Mouse (Mus musculus) midbrain, embryonic 14.5 days (tissue): ENCODE results near the gene Acsl3. TPM values are rescaled to one million over a fixed set of nuclear protein-coding genes. Genes with fewer than 3 reads are reported as not detected.

ENCODE experiments used
- ATAC-seq: fragments of 200-750 bp; cut with Nextera tagmentation; 2 replicates; pipeline ENCODE4 v1.8.0; 2017; ENCODE audit warnings: moderate number of reproducible peaks, moderate library complexity; ENCODE audit not compliant: low FRiP score, low TSS enrichment
- DNase-seq: peaks from one replicate; pipeline ENCODE4 v3.0.0-alpha.2; 2015
- H3K27ac ChIP-seq: fragments of 300-500 bp; sonication (generic); replicated peaks from 2 replicates; pipeline ENCODE4 v1.5.1; 2014; ENCODE audit warnings: mild to moderate bottlenecking, low read depth, low read length, moderate library complexity
- H3K27me3 ChIP-seq: fragments of 300-500 bp; sonication (generic); 2 replicates; pipeline ENCODE4 v1.6.1; 2014; ENCODE audit warnings: low read length, control low read depth, mixed read lengths; ENCODE audit not compliant: control insufficient read depth, insufficient read depth
- H3K36me3 ChIP-seq: fragments of 300-500 bp; sonication (generic); 2 replicates; pipeline ENCODE4 v1.6.1; 2014; ENCODE audit warnings: low read length, control low read depth; ENCODE audit not compliant: control insufficient read depth, insufficient read depth
- H3K4me1 ChIP-seq: fragments of 300-500 bp; sonication (generic); 2 replicates; pipeline ENCODE4 v1.6.1; 2014; ENCODE audit warnings: mild to moderate bottlenecking, antibody characterized with exemption, low read length, control low read depth; ENCODE audit not compliant: control insufficient read depth, insufficient read depth
- H3K4me2 ChIP-seq: fragments of 300-500 bp; sonication (generic); 2 replicates; pipeline ENCODE4 v1.6.1; 2014; ENCODE audit warnings: mild to moderate bottlenecking, low read length, moderate library complexity
- H3K4me3 ChIP-seq: fragments of 300-500 bp; sonication (generic); replicated peaks from 2 replicates; pipeline ENCODE4 v1.5.1; 2014; ENCODE audit warnings: low read depth, low read length
- H3K9ac ChIP-seq: fragments of 300-500 bp; sonication (generic); replicated peaks from 2 replicates; pipeline ENCODE4 v1.6.1; 2014; ENCODE audit warnings: mild to moderate bottlenecking, low read length, moderate library complexity
- H3K9me3 ChIP-seq: fragments of 300-500 bp; sonication (generic); 2 replicates; pipeline ENCODE4 v1.6.1; 2016; ENCODE audit warnings: low read length, control low read depth, mixed read lengths; ENCODE audit not compliant: control insufficient read depth
- WGBS: fragments of 180-500 bp; shearing (Covaris S2); extraction: QIAGEN DNeasy Blood & Tissue Kit; methylation state at CpG from one replicate; pipeline ENCODE4 v1.1.7; 2014; 5-methylcytosine and 5-hydroxymethylcytosine counted together
- polyA plus RNA-seq: library from polyadenylated mRNA; unstranded; fragments of >200 nt; fragmentation: Nextera tagmentation; extraction: Ambion mirVana; gene quantifications from 2 replicates; pipeline ENCODE4 v1.2.1, GENCODE M21; 2014

Gene Acsl3
- polyA plus RNA-seq, 1 experiment from 2014 or later, result 105 TPM

GRCm38 (mm10) chr1:78665954-78666499, 8.4 kb downstream of the Acsl3 start:
- no peaks in the 10 kb centered on the region for H3K9me3 ChIP-seq
- H3K4me3 ChIP-seq, result no peak overlapping the region
- H3K9ac ChIP-seq, result no peak overlapping the region
- H3K4me2 ChIP-seq, result no peak overlapping the region
- peaks cover 6% of the 10 kb centered on the region for H3K4me1 ChIP-seq
- peaks cover 44% of the 10 kb centered on the region for H3K36me3 ChIP-seq
- no peaks in the 10 kb centered on the region for H3K27me3 ChIP-seq
- ATAC-seq, result no peak
- no peak for DNase-seq
- 98% methylated on average over 9 of the region's 9 CpGs for WGBS
- H3K27ac ChIP-seq, result no peak overlapping the region

- ATAC-seq, result no peak
- Histone ChIP-seq H3K9me3 (no peaks in the 10 kb centered on the region), H3K9ac (no peak overlapping the region), H3K36me3 (peaks cover 44% of the 10 kb centered on the region), H3K27me3 (no peaks in the 10 kb centered on the region), H3K4me1 (peaks cover under 1% of the 10 kb centered on the region), H3K4me2 (no peak overlapping the region), H3K4me3 (no peak overlapping the region), H3K27ac (no peak overlapping the region)
- WGBS, result 98% methylated on average over 1 of the region's 1 CpGs
- DNase-seq, result no peak
These were observed 9.0 kb downstream of the Acsl3 start for GRCm38 (mm10) chr1:78666585-78666984.

GRCm38 (mm10) chr1:78682291-78682690, 24.7 kb downstream of the Acsl3 start:
- no peak overlapping the region for H3K9ac ChIP-seq
- H3K27me3 ChIP-seq, result no peaks in the 10 kb centered on the region
- peaks cover 8% of the 10 kb centered on the region; the same call in 1 of the 2 replicates for H3K36me3 ChIP-seq
- ATAC-seq, result no peak
- no peaks in the 10 kb centered on the region for H3K9me3 ChIP-seq
- H3K4me2 ChIP-seq, result no peak overlapping the region
- H3K4me3 ChIP-seq, result no peak overlapping the region
- no peaks in the 10 kb centered on the region for H3K4me1 ChIP-seq
- no peak for DNase-seq
- 94% methylated on average over 3 of the region's 3 CpGs for WGBS
- no peak overlapping the region for H3K27ac ChIP-seq

GRCm38 (mm10) chr1:78684128-78684527, 26.5 kb downstream of the Acsl3 start:
- DNase-seq (no peak), ATAC-seq (no peak)
- H3K9ac ChIP-seq, result no peak overlapping the region
- H3K36me3 ChIP-seq, result peaks cover 11% of the 10 kb centered on the region; the same call in 1 of the 2 replicates
- no peaks in the 10 kb centered on the region for H3K9me3 ChIP-seq
- no peak overlapping the region for H3K4me2 ChIP-seq
- 92% methylated on average over 8 of the region's 8 CpGs for WGBS
- no peak overlapping the region for H3K4me3 ChIP-seq
- no peak overlapping the region for H3K27ac ChIP-seq
- no peaks in the 10 kb centered on the region for H3K27me3 ChIP-seq
- no peaks in the 10 kb centered on the region for H3K4me1 ChIP-seq

- DNase-seq (peak; percentile 49), ATAC-seq (no peak)
- no peaks in the 10 kb centered on the region for H3K27me3 ChIP-seq
- no peaks in the 10 kb centered on the region for H3K4me1 ChIP-seq
- peaks cover 22% of the 10 kb centered on the region for H3K36me3 ChIP-seq
- no peaks in the 10 kb centered on the region for H3K9me3 ChIP-seq
- H3K9ac ChIP-seq, result no peak overlapping the region
- no peak overlapping the region for H3K4me3 ChIP-seq
- H3K27ac ChIP-seq, result no peak overlapping the region
- H3K4me2 ChIP-seq, result no peak overlapping the region
These were observed 29.2 kb downstream of the Acsl3 start for GRCm38 (mm10) chr1:78686872-78687271.

GRCm38 (mm10) chr1:78688149-78688548, 30.5 kb downstream of the Acsl3 start:
- no peaks in the 10 kb centered on the region for H3K27me3 ChIP-seq
- DNase-seq (peak; percentile 20), ATAC-seq (no peak)

GRCm38 (mm10) chr1:78694503-78695258, 37.1 kb downstream of the Acsl3 start:
- WGBS, result 96% methylated on average over 9 of the region's 9 CpGs
- H3K4me1 ChIP-seq, result no peaks in the 10 kb centered on the region
- no peak overlapping the region for H3K27ac ChIP-seq
- H3K9ac ChIP-seq, result no peak overlapping the region
- no peak overlapping the region for H3K4me2 ChIP-seq
- no peaks in the 10 kb centered on the region for H3K9me3 ChIP-seq
- no peak overlapping the region for H3K4me3 ChIP-seq
- peaks cover 74% of the 10 kb centered on the region for H3K36me3 ChIP-seq
- H3K27me3 ChIP-seq, result no peaks in the 10 kb centered on the region
- ATAC-seq (no peak), DNase-seq (no peak)

More at GRCm38 (mm10) chr1:78688149-78688548, 30.5 kb downstream of the Acsl3 start:
- Histone ChIP-seq H3K4me2 (no peak overlapping the region), H3K9me3 (no peaks in the 10 kb centered on the region), H3K27ac (no peak overlapping the region), H3K4me1 (no peaks in the 10 kb centered on the region), H3K9ac (no peak overlapping the region), H3K36me3 (peaks cover 29% of the 10 kb centered on the region), H3K4me3 (no peak overlapping the region)
- 89% methylated on average over 7 of the region's 7 CpGs for WGBS

- WGBS, result 95% methylated on average over 2 of the region's 2 CpGs
- H3K27me3 ChIP-seq, result no peaks in the 10 kb centered on the region
- peaks cover 75% of the 10 kb centered on the region for H3K36me3 ChIP-seq
- H3K27ac ChIP-seq, result no peak overlapping the region
- no peaks in the 10 kb centered on the region for H3K9me3 ChIP-seq
- no peak overlapping the region for H3K4me2 ChIP-seq
- H3K4me3 ChIP-seq, result no peak overlapping the region
- H3K4me1 ChIP-seq, result no peaks in the 10 kb centered on the region
- ATAC-seq, result no peak
- DNase-seq, result no peak
- H3K9ac ChIP-seq, result no peak overlapping the region
These were observed 38.7 kb downstream of the Acsl3 start for GRCm38 (mm10) chr1:78696305-78696704.

GRCm38 (mm10) chr1:78696903-78697302, 39.3 kb downstream of the Acsl3 start:
- no peaks in the 10 kb centered on the region for H3K27me3 ChIP-seq
- H3K9me3 ChIP-seq, result no peaks in the 10 kb centered on the region
- H3K36me3 ChIP-seq, result peaks cover 78% of the 10 kb centered on the region
- no peak for ATAC-seq
- H3K4me3 ChIP-seq, result no peak overlapping the region
- H3K4me2 ChIP-seq, result no peak overlapping the region
- no peak for DNase-seq
- WGBS, result 91% methylated on average over 5 of the region's 5 CpGs
- H3K9ac ChIP-seq, result no peak overlapping the region
- no peaks in the 10 kb centered on the region for H3K4me1 ChIP-seq
- H3K27ac ChIP-seq, result no peak overlapping the region
